Mouse (Mus musculus) gastrocnemius, postnatal 36 days (tissue): ENCODE measurements around the gene Tmem171. TPM values are rescaled to one million over a fixed set of nuclear protein-coding genes. Genes with fewer than 3 reads are reported as not detected.

ENCODE experiments used
- DNase-seq, 2 experiments: peaks; one replicate each; pipeline ENCODE4 v3.0.0; 2022
- intact Hi-C: fragments of 180-260 bp; cut with DNase I; formaldehyde crosslinking; loops from one replicate; pipeline ENCODE4 v1.15.1; 2025
- total RNA-seq, 2 experiments: library from RNA; stranded (reverse); gene quantifications; 2 replicates each; pipeline ENCODE4 v1.2.3; 2021

Gene Tmem171
- total RNA-seq, 2 experiments from 2014 or later, result 0.37 to 0.71 TPM

- intact Hi-C loops, result no loop called here
- DNase-seq, result no peak
Measured at GRCm38 (mm10) chr13:98696716-98697115, 2.1 kb upstream of the Tmem171 start.

- DNase-seq, result no peak
- intact Hi-C loops, result no loop called here
Measured at GRCm38 (mm10) chr13:98695546-98695945, 912 bp upstream of the Tmem171 start.

DNA sequence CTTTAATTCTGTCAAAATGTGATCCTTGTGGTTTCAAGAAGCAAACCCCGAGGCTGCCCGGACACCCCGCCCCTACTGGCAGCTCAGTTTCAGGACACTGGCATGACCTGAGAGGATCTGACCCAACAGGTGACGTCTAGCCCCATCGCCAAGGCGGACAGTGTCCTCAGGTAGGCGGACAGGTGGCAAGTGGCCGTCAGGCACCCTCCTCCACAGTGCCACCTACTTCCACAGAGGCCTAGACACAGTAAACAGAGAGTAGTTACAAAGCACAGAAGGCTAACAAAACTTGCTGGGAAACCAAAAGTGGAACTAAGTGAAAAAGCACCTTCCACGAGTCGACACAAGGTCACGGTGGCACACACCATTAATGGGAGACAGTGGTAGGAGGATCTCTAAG, 1.3 kb downstream of the Tmem171 start:
- intact Hi-C loops, result no loop called here
- no peak for DNase-seq

DNA sequence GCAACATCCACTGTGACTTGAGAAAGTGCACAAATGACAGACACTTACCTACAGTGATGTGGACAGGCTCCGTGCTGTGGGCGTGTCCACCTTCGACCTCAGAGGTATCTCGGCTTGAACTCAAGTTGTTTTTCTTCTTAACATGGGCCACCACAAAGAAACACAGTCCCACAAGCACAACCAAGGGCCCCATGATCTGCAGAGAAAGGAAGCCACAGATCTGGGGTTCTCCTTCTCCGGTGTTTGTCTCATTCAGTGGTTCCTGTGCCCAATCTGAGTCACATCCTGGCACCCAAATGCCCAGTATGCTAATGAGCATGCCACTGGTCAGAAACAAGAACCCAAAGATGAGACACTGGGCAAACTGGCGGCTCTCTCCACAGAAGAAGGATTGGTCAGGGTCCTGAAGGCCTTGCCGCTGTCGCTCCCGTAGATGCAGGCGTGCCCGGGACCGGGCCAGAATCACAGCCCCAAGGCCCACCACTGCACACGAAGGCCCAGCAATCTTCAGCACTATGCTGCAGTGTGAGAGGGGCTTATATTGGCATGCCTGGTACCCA, 2.6 kb downstream of the Tmem171 start:
- no peak for DNase-seq
- intact Hi-C loops, result no loop called here

- intact Hi-C loops, result no loop called here
Measured at GRCm38 (mm10) chr13:98690886-98691285, 3.7 kb downstream of the Tmem171 start.

GRCm38 (mm10) chr13:98689605-98690290, 4.9 kb downstream of the Tmem171 start:
- DNase-seq, result no peak
- intact Hi-C loops, result no loop called here

More at GRCm38 (mm10) chr13:98690886-98691285, 3.7 kb downstream of the Tmem171 start:
- no peak for DNase-seq

DNA sequence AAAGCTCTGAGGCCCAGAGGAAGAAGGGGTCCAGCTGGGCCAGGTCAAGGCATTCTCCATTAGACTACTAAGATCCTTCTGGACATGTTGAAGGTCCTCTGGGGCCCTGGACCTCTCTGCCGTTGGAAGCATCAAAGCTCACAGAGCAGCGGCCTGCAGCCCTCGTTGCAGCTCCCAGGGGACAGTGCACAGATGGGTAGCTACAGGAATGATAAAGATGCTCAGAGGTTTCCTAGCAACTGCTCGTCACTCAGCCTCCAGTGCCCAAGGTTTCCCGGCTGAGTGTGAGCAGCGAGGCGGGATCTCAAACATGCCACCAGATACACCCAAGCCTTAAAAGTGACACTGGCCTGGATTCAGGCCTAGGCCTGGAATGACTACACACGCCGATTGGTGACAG, 6.7 kb downstream of the Tmem171 start:
- intact Hi-C loops, result no loop called here
- no peak for DNase-seq

GRCm38 (mm10) chr13:98684144-98684900, 10.3 kb downstream of the Tmem171 start:
- DNase-seq, result no peak
- intact Hi-C loops, result no loop called here

DNA sequence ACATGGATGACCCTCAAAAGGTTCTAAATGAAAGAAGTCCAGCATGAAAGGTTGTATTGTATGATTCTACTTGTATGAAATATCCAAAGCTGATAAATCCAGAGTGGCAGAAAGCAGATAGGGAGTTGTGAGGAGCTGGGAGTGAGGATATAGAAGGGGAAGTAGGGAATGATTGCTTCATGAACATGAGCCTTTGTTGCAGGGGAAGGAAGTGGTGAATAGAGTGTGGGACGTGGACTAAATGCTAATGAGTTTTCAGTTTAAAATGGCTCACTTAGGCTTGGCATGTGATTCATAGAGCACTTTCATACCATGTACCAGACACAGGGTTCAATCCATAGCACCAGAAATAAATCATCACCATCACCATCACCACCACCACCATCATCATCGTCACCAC, 11.2 kb downstream of the Tmem171 start:
- no peak for DNase-seq
- intact Hi-C loops, result no loop called here

DNA sequence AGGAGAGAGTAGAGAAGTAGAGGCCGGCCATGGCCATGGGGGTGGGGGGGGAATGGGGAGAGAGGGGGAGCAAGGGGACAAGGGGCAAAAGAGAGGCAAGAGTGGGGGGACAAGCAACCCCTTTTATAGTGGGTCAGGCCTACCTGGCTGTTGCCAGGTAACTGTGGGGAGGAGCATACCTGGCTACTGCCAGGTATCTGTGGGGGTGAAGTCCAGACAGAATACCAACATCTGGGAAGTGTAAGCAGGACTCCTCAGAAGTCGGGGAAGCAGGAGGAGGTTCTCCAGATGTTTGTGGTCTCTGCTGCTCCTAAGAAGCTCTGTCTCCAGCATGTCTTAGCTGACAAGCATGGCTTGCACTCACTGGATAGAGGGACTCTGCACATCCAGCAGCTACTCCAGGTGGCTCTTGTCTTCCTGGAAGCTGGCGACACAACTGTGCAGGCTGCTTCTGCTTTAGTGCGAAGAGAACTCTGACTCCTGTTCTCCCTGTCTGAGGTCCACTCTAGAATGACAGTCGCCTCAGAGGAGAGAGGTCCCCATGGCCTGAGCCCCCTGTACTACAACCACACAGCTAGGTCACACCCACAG, 14.1 kb downstream of the Tmem171 start:
- intact Hi-C loops, result no loop called here
- no peak for DNase-seq

- intact Hi-C loops, result no loop called here
- DNase-seq, result no peak
Measured at GRCm38 (mm10) chr13:98679631-98680041, 15.0 kb downstream of the Tmem171 start.

- DNase-seq, result no peak
- intact Hi-C loops, result no loop called here
Measured at GRCm38 (mm10) chr13:98679230-98679629, 15.4 kb downstream of the Tmem171 start.

- intact Hi-C loops, result no loop called here
- DNase-seq, result no peak
Measured at GRCm38 (mm10) chr13:98673922-98674321, 20.7 kb downstream of the Tmem171 start.

DNA sequence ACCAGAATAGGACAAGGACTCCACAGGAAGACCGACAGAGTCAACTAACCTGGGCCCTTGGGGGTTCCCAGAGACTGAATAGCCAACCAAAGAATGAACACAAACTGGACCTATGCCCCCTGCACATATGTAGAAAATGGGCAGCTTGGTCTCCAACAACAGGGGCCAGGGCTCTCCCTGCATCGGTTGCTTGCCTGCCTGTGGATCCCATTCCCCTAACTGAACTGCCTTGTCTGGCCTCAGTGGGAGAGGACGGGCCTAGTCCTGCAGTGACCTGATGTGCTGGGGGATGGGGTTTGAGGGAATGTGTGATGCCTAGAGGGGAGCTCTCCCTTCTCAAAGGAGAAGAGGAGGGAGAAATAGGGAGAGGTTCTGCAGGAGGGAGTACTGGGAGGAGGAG, 25.3 kb downstream of the Tmem171 start:
- no peak for DNase-seq
- intact Hi-C loops, result no loop called here

DNA sequence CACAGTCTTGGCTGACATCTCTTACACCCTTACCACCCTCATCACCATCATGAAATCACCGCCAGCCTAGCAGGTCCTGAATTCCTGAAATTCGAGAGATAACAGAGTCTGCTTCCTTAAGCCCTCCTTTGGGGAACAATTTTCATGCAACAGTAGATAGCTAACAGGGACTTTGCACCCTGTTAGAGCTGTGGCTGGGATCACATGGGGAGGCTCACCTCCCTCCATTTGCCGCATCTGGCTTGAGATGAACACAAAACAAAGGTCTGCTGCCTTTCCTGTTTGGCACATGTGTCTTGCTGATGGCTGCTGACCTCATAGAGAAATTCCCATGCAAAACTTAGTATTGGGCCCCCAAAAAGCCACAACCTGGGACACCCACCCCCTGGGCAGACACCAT, 27.3 kb downstream of the Tmem171 start:
- DNase-seq, result no peak

DNA sequence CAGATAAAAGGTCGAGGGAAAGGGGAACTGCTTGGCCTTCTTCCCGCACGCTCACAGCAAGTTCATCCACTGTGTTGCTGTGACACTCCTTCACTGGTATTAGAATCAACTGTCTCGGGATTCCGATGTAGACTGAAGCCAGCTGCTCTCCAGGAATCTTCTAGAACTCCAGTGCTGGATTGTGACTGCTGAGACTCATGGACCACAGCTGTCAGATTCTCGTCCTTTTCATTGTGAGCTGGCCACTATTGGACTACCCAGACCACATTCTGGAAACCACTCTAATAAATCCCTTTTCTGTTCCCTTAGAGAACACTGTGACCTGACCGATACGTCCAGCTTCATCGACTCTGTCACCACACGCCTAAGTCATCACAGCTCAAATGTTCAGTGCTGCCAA, 29.4 kb downstream of the Tmem171 start:
- intact Hi-C loops, result no loop called here
- no peak for DNase-seq

More for the DNA sequence above, 27.3 kb downstream of the Tmem171 start:
- intact Hi-C loops, result no loop called here

DNA sequence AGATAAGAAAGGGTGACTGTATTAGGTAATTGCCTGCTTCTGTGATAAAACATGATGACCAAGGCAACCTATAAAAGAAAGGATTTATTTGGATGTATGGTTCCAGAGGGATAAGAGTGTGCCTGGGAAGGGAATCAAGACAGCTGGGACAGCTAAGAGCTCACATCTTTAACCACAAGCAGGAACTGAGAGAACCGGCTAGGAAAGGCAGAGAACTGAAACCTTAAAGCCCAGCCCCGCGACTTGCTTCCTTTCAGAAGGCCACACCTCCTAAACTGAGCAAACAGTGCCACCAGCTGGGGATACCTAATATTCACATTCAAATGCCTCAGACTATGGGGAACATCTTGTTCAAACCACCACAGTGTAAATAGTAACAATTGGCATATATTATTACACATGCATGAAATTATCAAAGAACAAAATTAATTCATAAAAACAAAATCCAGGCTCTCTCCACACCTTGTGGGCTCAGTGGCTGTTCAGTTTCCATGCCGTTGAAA, 32.4 kb downstream of the Tmem171 start:
- intact Hi-C loops, result no loop called here
- no peak for DNase-seq

- intact Hi-C loops, result no loop called here
Measured at GRCm38 (mm10) chr13:98656034-98656471, 38.6 kb downstream of the Tmem171 start.

DNA sequence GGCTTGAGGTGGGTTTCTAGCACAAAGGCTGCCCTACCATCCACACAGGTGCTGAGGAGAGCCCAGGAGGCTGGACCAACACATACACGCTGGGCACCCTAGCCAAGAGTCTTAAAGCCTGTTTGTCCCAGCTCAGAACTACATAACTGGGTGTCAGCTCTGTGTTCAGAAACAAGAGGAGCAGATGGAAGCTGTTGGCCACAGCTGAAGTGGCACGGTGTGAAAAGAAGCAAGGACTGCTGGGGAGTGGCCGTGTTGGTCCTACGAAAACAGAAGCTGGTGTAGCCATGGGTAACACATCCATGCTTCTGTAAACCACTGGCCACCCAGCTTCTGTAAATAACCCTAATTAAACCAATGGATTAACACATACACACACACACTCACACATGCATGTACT, 39.3 kb downstream of the Tmem171 start:
- no peak for DNase-seq
- intact Hi-C loops, result no loop called here

More at GRCm38 (mm10) chr13:98656034-98656471, 38.6 kb downstream of the Tmem171 start:
- no peak for DNase-seq

DNA sequence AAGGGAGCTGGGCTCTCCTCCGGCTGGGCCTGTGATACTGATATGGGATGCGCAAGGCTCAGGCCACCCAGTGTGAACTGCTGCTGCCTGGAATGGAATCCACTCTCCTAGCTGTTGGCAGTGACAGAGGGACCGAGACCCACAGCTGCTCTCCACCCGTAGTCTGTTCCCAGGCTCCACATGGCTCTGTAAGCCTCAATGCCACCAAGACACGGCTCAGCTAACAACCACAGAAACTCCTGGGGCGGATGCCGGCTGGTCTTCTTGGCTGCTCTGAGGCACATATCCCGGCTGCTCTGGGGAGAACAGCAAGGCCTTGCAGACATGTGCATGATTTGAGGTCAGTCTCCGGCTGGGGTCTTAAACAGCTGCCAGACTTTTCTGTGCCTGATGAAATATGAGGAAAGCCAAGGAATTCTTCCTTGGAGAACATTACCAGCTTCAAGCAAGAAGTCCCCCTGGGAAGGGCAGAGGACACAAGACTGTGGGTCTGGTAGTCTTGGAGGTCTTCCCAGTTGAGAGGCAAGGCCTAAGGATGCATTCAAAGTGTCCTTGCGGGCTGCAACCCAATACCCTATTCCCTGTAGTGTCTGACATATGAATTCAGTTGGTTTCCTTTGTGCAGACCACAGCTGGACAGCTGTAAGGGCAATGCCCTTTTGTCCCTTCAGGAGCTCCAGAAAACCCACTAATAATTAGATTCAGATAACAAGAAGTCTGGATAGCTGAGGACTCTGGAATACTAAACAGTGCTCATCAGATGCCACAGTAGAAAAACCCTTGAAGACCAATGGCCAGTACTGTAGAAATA, 40.3 kb downstream of the Tmem171 start:
- intact Hi-C loops, result no loop called here
- peak; percentile 14 to 31 for DNase-seq
